In the genomic region with DNA sequence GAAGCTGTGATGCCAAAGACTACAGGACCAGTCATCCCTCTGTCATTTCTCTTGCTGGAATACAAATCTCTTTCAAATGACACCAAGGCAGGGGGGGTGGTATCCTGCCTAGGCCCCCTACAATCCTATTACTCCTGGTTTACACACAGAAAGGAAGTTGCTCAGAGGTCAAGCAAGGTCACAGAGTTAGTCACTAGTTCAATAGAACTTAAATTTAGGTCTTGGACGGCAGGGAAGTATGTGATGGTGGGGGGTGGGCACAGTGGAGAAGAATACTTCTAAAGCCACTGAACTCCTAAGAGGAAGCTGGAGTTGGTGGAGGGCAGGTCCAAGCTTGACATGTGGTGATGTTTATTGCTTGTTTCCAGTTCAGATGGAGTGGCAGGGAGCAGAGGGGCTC, we compare ENCODE assay signal across 10 mouse cellular contexts.
DNase-seq lines count a peak whose midpoint lies in the region; ATAC-seq lines count a peak whose summit lies in the region.
"Had no signal": no experiment of that assay in that cellular context is flagged by ENCODE, and none has a peak within 500 bp of the region (broad histone marks: within the 10 kb centered on the region; RNA-seq: fewer than 3 reads in every experiment).

No protein-coding gene starts in this region.

- 13% methylated on average over 1 of the region's 1 CpGs for WGBS in kidney, embryonic 16.5 days
- 3% methylated on average over 1 of the region's 1 CpGs for WGBS in neural tube, embryonic 11.5 days
- WGBS in embryonic facial prominence, embryonic 12.5 days: 3% methylated on average over 1 of the region's 1 CpGs

- H3K9ac ChIP-seq in kidney, embryonic 16.5 days (replicated peaks; ENCODE audit: low read length): no peak overlapping the region
- no peak overlapping the region for H3K9ac ChIP-seq in neural tube, embryonic 11.5 days (ENCODE audit: low read length)
- no peak overlapping the region for H3K9ac ChIP-seq in embryonic facial prominence, embryonic 12.5 days
- H3K9ac ChIP-seq: neural tube, embryonic 15.5 days had no signal

- no peaks in the 10 kb centered on the region for H3K9me3 ChIP-seq in kidney, embryonic 16.5 days (ENCODE audit: low read length)
- no peaks in the 10 kb centered on the region for H3K9me3 ChIP-seq in neural tube, embryonic 11.5 days (ENCODE audit: control insufficient read depth, low read length)
- no peaks in the 10 kb centered on the region for H3K9me3 ChIP-seq in embryonic facial prominence, embryonic 12.5 days
- H3K9me3 ChIP-seq: neural tube, embryonic 15.5 days had no signal

- no peaks in the 10 kb centered on the region for H3K27me3 ChIP-seq in kidney, embryonic 16.5 days (ENCODE audit: insufficient read depth, low read length)
- H3K27me3 ChIP-seq in neural tube, embryonic 11.5 days (ENCODE audit: control insufficient read depth, insufficient read depth, low read length): no peaks in the 10 kb centered on the region
- no peaks in the 10 kb centered on the region for H3K27me3 ChIP-seq in embryonic facial prominence, embryonic 12.5 days
- H3K27me3 ChIP-seq: neural tube, embryonic 15.5 days had no signal

- no peak overlapping the region for H3K4me3 ChIP-seq in kidney, embryonic 16.5 days (ENCODE audit: low read length)
- H3K4me3 ChIP-seq in neural tube, embryonic 11.5 days (ENCODE audit: low read depth, low read length): no peak overlapping the region
- no peak overlapping the region for H3K4me3 ChIP-seq in embryonic facial prominence, embryonic 12.5 days
- H3K4me3 ChIP-seq: neural tube, embryonic 15.5 days had no signal

- H3K27ac ChIP-seq in kidney, embryonic 16.5 days (ENCODE audit: low read length): peak overlapping the region; percentile 56
- H3K27ac ChIP-seq in neural tube, embryonic 11.5 days (ENCODE audit: low read depth, low read length): no peak overlapping the region
- H3K27ac ChIP-seq in embryonic facial prominence, embryonic 12.5 days: no peak overlapping the region
- H3K27ac ChIP-seq: neural tube, embryonic 15.5 days had no signal

- H3K4me2 ChIP-seq in kidney, embryonic 16.5 days (replicated peaks; ENCODE audit: low read depth, low read length): no peak overlapping the region
- H3K4me2 ChIP-seq in neural tube, embryonic 11.5 days (ENCODE audit: low read depth): no peak overlapping the region
- H3K4me2 ChIP-seq in embryonic facial prominence, embryonic 12.5 days (replicated peaks): no peak overlapping the region
- H3K4me2 ChIP-seq: neural tube, embryonic 15.5 days had no signal

- peaks cover 18% of the 10 kb centered on the region for H3K4me1 ChIP-seq in kidney, embryonic 16.5 days (ENCODE audit: insufficient read depth, low read length)
- peaks cover 7% of the 10 kb centered on the region for H3K4me1 ChIP-seq in neural tube, embryonic 11.5 days (ENCODE audit: control insufficient read depth, insufficient read depth, low read length)
- peaks cover 21% of the 10 kb centered on the region for H3K4me1 ChIP-seq in embryonic facial prominence, embryonic 12.5 days

- no peaks in the 10 kb centered on the region for H3K36me3 ChIP-seq in kidney, embryonic 16.5 days (ENCODE audit: insufficient read depth, low read length)
- H3K36me3 ChIP-seq in neural tube, embryonic 11.5 days (ENCODE audit: control insufficient read depth, insufficient read depth, low read length): no peaks in the 10 kb centered on the region
- H3K36me3 ChIP-seq in embryonic facial prominence, embryonic 12.5 days: no peaks in the 10 kb centered on the region
- H3K36me3 ChIP-seq: neural tube, embryonic 15.5 days had no signal

- peak; percentile 51 for ATAC-seq in kidney, embryonic 16.5 days (ENCODE audit: low FRiP score, low TSS enrichment)
- ATAC-seq in neural tube, embryonic 11.5 days (ENCODE audit: insufficient read depth, low FRiP score, low TSS enrichment): no peak
- ATAC-seq in embryonic facial prominence, embryonic 12.5 days (ENCODE audit: insufficient number of reproducible peaks, insufficient read depth, low FRiP score, low TSS enrichment): 0 out of 2 replicates have a peak, but pooled peaks have one; percentile 15

- no peak for DNase-seq in kidney, postnatal 4 days
- peak; percentile 9 for DNase-seq in neural tube, embryonic 11.5 days (ENCODE audit: low spot score)
- DNase-seq in neural tube, embryonic 10.5 days (ENCODE audit: extremely low spot score, low spot score): no peak
- no peak for DNase-seq in adrenal gland, adult 2 months
- no peak for DNase-seq in cerebellum, postnatal 25 days
- DNase-seq: heart, postnatal 36 days; right cerebral cortex, postnatal 25 days had no signal
